ENCODE assay signal across 21 mouse cellular contexts in the genomic region with DNA sequence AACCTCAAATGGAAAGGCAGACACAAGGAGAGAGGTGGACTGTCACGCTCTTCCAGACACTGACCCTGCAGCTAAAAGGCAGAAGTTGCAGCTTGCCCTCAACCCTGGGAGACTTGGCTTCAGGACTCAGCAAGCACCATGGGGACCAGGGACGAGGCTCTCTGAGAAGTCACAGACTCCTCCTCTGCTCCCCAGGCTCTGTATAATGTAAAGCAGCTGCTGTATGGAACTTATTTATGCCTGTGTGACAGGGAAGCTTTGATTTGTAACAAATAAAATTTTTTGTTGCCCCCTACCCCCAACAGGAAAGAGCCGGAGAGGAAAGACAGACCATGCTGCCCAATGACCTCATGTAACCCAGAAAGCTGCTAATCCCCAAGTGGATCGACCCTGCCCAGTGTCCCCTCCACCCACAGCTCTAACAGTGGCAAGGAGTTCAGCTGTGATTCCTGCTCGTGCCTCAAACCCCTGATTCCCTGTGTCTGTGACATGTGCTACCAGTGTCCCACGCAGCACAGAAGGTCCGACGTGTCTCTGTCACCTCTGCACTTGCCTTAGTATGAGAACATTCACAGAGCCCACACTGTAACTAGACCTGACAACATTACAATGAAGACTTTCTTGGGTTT.
A peak's percentile ranks its signal among the peaks of the same experiment; 100 is the strongest.
DNase-seq lines count a peak whose midpoint lies in the region; ATAC-seq and TF ChIP-seq lines count a peak whose summit lies in the region.
"Had no signal": no experiment of that assay in that cellular context is flagged by ENCODE, and none has a peak within 500 bp of the region (broad histone marks: within the 10 kb centered on the region; RNA-seq: fewer than 3 reads in every experiment).

No protein-coding gene starts in this region.

- no peaks in the 10 kb centered on the region for H3K27me3 ChIP-seq in intestine, embryonic 15.5 days (replicated peaks)
- H3K27me3 ChIP-seq in intestine, postnatal 0 days (replicated peaks; ENCODE audit: control insufficient read depth, insufficient read depth, low read length): no peaks in the 10 kb centered on the region
- no peaks in the 10 kb centered on the region for H3K27me3 ChIP-seq in lung, postnatal 0 days (replicated peaks; ENCODE audit: insufficient read depth, low read length)
- H3K27me3 ChIP-seq in embryonic facial prominence, embryonic 13.5 days: no peaks in the 10 kb centered on the region
- no peaks in the 10 kb centered on the region for H3K27me3 ChIP-seq in limb, embryonic 12.5 days
- H3K27me3 ChIP-seq: heart, embryonic 13.5 days; neural tube, embryonic 13.5 days had no signal

- H3K36me3 ChIP-seq in intestine, embryonic 15.5 days: no peaks in the 10 kb centered on the region
- H3K36me3 ChIP-seq in intestine, postnatal 0 days (ENCODE audit: control insufficient read depth, insufficient read depth): no peaks in the 10 kb centered on the region
- no peaks in the 10 kb centered on the region for H3K36me3 ChIP-seq in lung, postnatal 0 days (ENCODE audit: insufficient read depth, low read length)
- no peaks in the 10 kb centered on the region for H3K36me3 ChIP-seq in embryonic facial prominence, embryonic 13.5 days
- no peaks in the 10 kb centered on the region for H3K36me3 ChIP-seq in limb, embryonic 12.5 days
- H3K36me3 ChIP-seq: heart, embryonic 13.5 days; neural tube, embryonic 13.5 days had no signal

- H3K27ac ChIP-seq in intestine, embryonic 15.5 days: peak overlapping the region; percentile 32; the same call in 1 of the 2 replicates
- H3K27ac ChIP-seq in intestine, postnatal 0 days (ENCODE audit: low read depth, low read length): no peak overlapping the region
- no peak overlapping the region for H3K27ac ChIP-seq in lung, postnatal 0 days (ENCODE audit: low read length)
- H3K27ac ChIP-seq in embryonic facial prominence, embryonic 13.5 days: peak overlapping the region; percentile 48; the same call in 1 of the 2 replicates
- H3K27ac ChIP-seq in limb, embryonic 12.5 days: peak overlapping the region; percentile 24
- H3K27ac ChIP-seq: gastrocnemius, adult 2 months; heart, embryonic 13.5 days; neural tube, embryonic 13.5 days had no signal

- H3K9me3 ChIP-seq in intestine, embryonic 15.5 days: no peaks in the 10 kb centered on the region
- no peaks in the 10 kb centered on the region for H3K9me3 ChIP-seq in intestine, postnatal 0 days (ENCODE audit: control insufficient read depth)
- no peaks in the 10 kb centered on the region for H3K9me3 ChIP-seq in lung, postnatal 0 days (ENCODE audit: low read length)
- H3K9me3 ChIP-seq in embryonic facial prominence, embryonic 13.5 days: no peaks in the 10 kb centered on the region
- no peaks in the 10 kb centered on the region for H3K9me3 ChIP-seq in limb, embryonic 12.5 days
- H3K9me3 ChIP-seq: heart, embryonic 13.5 days; neural tube, embryonic 13.5 days had no signal

- 40% methylated on average over 8 of the region's 8 CpGs for WGBS in intestine, embryonic 15.5 days
- WGBS in intestine, postnatal 0 days: 62% methylated on average over 8 of the region's 8 CpGs
- WGBS in lung, postnatal 0 days: 45% methylated on average over 8 of the region's 8 CpGs
- 18% methylated on average over 8 of the region's 8 CpGs for WGBS in embryonic facial prominence, embryonic 13.5 days
- 20% methylated on average over 8 of the region's 8 CpGs for WGBS in limb, embryonic 12.5 days

- H3K4me2 ChIP-seq in intestine, embryonic 15.5 days (replicated peaks): no peak overlapping the region
- H3K4me2 ChIP-seq in intestine, postnatal 0 days (replicated peaks; ENCODE audit: low read depth): no peak overlapping the region
- H3K4me2 ChIP-seq in lung, postnatal 0 days (replicated peaks; ENCODE audit: low read depth, low read length): no peak overlapping the region
- H3K4me2 ChIP-seq in embryonic facial prominence, embryonic 13.5 days: 0 out of 2 replicates have a peak overlapping the region, but pooled peaks have one; percentile 19
- H3K4me2 ChIP-seq in limb, embryonic 12.5 days: 0 out of 2 replicates have a peak overlapping the region, but pooled peaks have one; percentile 0
- H3K4me2 ChIP-seq: heart, embryonic 13.5 days; neural tube, embryonic 13.5 days had no signal

- peak; percentile 53; the same call in 1 of the 2 replicates for ATAC-seq in intestine, embryonic 15.5 days
- no peak for ATAC-seq in intestine, postnatal 0 days
- peak; percentile 62 for ATAC-seq in lung, postnatal 0 days
- no peak for ATAC-seq in embryonic facial prominence, embryonic 13.5 days (ENCODE audit: insufficient number of reproducible peaks, insufficient read depth, low FRiP score, low TSS enrichment, low read depth)
- 0 out of 2 replicates have a peak, but pooled peaks have one; percentile 28 for ATAC-seq in limb, embryonic 12.5 days (ENCODE audit: insufficient number of reproducible peaks, insufficient read depth, low FRiP score, low TSS enrichment, low read depth)
- ATAC-seq: forebrain, embryonic 16.5 days; hindbrain, embryonic 16.5 days had no signal

- H3K9ac ChIP-seq in intestine, embryonic 15.5 days: no peak overlapping the region
- H3K9ac ChIP-seq in intestine, postnatal 0 days (ENCODE audit: low read depth, low read length): no peak overlapping the region
- no peak overlapping the region for H3K9ac ChIP-seq in lung, postnatal 0 days (replicated peaks; ENCODE audit: low read depth)
- H3K9ac ChIP-seq in embryonic facial prominence, embryonic 13.5 days: no peak overlapping the region
- no peak overlapping the region for H3K9ac ChIP-seq in limb, embryonic 12.5 days (replicated peaks)
- H3K9ac ChIP-seq: heart, embryonic 13.5 days; neural tube, embryonic 13.5 days had no signal

- peaks cover 6% of the 10 kb centered on the region; the same call in 1 of the 2 replicates for H3K4me1 ChIP-seq in intestine, embryonic 15.5 days (replicated peaks)
- no peaks in the 10 kb centered on the region for H3K4me1 ChIP-seq in intestine, postnatal 0 days (replicated peaks; ENCODE audit: control insufficient read depth, insufficient read depth, low read length)
- no peaks in the 10 kb centered on the region for H3K4me1 ChIP-seq in lung, postnatal 0 days (ENCODE audit: insufficient read depth, low read depth, low read length)
- peaks cover 66% of the 10 kb centered on the region for H3K4me1 ChIP-seq in embryonic facial prominence, embryonic 13.5 days
- peaks cover 67% of the 10 kb centered on the region for H3K4me1 ChIP-seq in limb, embryonic 12.5 days (replicated peaks)

- TF ChIP-seq CTCF in intestine, postnatal 0 days (IDR thresholded peaks at IDR 0.05; ENCODE audit: low read depth): no peak
- no peak for TF ChIP-seq CTCF in lung, postnatal 0 days (IDR thresholded peaks at IDR 0.05)

- DNase-seq in lung, postnatal 0 days (ENCODE audit: low spot score): peak; percentile 9
- no peak for DNase-seq in lung, adult 18-20 months
- DNase-seq in urinary bladder, adult 18-20 months (ENCODE audit: low spot score in 2 of 2): no peak
- DNase-seq in frontal cortex, postnatal 36 days (ENCODE audit: low spot score in 2 of 2): no peak
- DNase-seq: adrenal gland, postnatal 10 days; cerebellum, adult 11 months; cerebellum, postnatal 14 days; gastrocnemius, adult 2 months; heart, postnatal 4 days; kidney, postnatal 25 days; lung, adult 2 months; thymus, adult 18-20 months had no signal

- no peak overlapping the region for H3K4me3 ChIP-seq in intestine, embryonic 15.5 days (replicated peaks)
- H3K4me3 ChIP-seq in intestine, postnatal 0 days (ENCODE audit: low read depth, low read length): no peak overlapping the region
- no peak overlapping the region for H3K4me3 ChIP-seq in lung, postnatal 0 days (ENCODE audit: low read depth, low read length)
- no peak overlapping the region for H3K4me3 ChIP-seq in embryonic facial prominence, embryonic 13.5 days
- no peak overlapping the region for H3K4me3 ChIP-seq in limb, embryonic 12.5 days (replicated peaks)
- H3K4me3 ChIP-seq: erythroblast, embryonic 14.5 days; gastrocnemius, adult 2 months; heart, embryonic 13.5 days; neural tube, embryonic 13.5 days had no signal

- TF ChIP-seq EP300 in lung, postnatal 0 days (IDR thresholded peaks at IDR 0.05): no peak

Comparison
In these comparisons a context has a peak if more than half of its experiments do, and no peak if none do; other contexts are left out.
1. ATAC-seq: peak in intestine, embryonic 15.5 days (single experiment), lung, postnatal 0 days (single experiment) and limb, embryonic 12.5 days (single experiment); none in intestine, postnatal 0 days (single experiment) and embryonic facial prominence, embryonic 13.5 days (single experiment).
2. H3K27ac ChIP-seq: peak in intestine, embryonic 15.5 days (single experiment), embryonic facial prominence, embryonic 13.5 days (single experiment) and limb, embryonic 12.5 days (single experiment); none in intestine, postnatal 0 days (single experiment) and lung, postnatal 0 days (single experiment).
3. H3K4me2 ChIP-seq: peak in embryonic facial prominence, embryonic 13.5 days (single experiment) and limb, embryonic 12.5 days (single experiment); none in intestine, embryonic 15.5 days (single experiment), intestine, postnatal 0 days (single experiment) and lung, postnatal 0 days (single experiment).